Mouse (Mus musculus) forebrain, embryonic 14.5 days (tissue): ENCODE results near the gene Ext2. TPM values are rescaled to one million over a fixed set of nuclear protein-coding genes. Genes with fewer than 3 reads are reported as not detected.

Experiments
- ATAC-seq: fragments of 200-750 bp; cut with Nextera tagmentation; 2 replicates; pipeline ENCODE4 v1.8.0; 2017; ENCODE audit warnings: mild to moderate bottlenecking, moderate library complexity
- DNase-seq: peaks from one replicate; pipeline ENCODE4 v3.0.0-alpha.2; 2015; ENCODE audit warnings: low spot score
- H3K27ac ChIP-seq: fragments of 300-500 bp; sonication (generic); 2 replicates; pipeline ENCODE4 v1.5.1; 2014; ENCODE audit warnings: low read depth, mild to moderate bottlenecking, control low read depth, low read length, moderate library complexity
- H3K27me3 ChIP-seq: fragments of 300-500 bp; sonication (generic); replicated peaks from 2 replicates; pipeline ENCODE4 v1.6.1; 2014; ENCODE audit warnings: low read length, control low read depth, mixed read lengths; ENCODE audit not compliant: control insufficient read depth, insufficient read depth
- H3K36me3 ChIP-seq: fragments of 300-500 bp; sonication (generic); 2 replicates; pipeline ENCODE4 v1.6.1; 2014; ENCODE audit warnings: low read length, control low read depth; ENCODE audit not compliant: control insufficient read depth, insufficient read depth
- H3K4me1 ChIP-seq: fragments of 300-500 bp; sonication (generic); 2 replicates; pipeline ENCODE4 v1.6.1; 2014; ENCODE audit warnings: antibody characterized with exemption, low read length, control low read depth; ENCODE audit not compliant: control insufficient read depth, insufficient read depth
- H3K4me2 ChIP-seq: fragments of 300-500 bp; sonication (generic); 2 replicates; pipeline ENCODE4 v1.6.1; 2014; ENCODE audit warnings: mild to moderate bottlenecking, control low read depth, low read length
- H3K4me3 ChIP-seq: fragments of 300-500 bp; sonication (generic); 2 replicates; pipeline ENCODE4 v1.5.1; 2014; ENCODE audit warnings: low read depth, low read length, control low read depth
- H3K9ac ChIP-seq: fragments of 300-500 bp; sonication (generic); 2 replicates; pipeline ENCODE4 v1.6.1; 2014; ENCODE audit warnings: mild to moderate bottlenecking, low read length, control low read depth, moderate library complexity
- H3K9me3 ChIP-seq: fragments of 300-500 bp; sonication (generic); replicated peaks from 2 replicates; pipeline ENCODE4 v1.6.1; 2016; ENCODE audit warnings: low read length, control low read depth, mixed read lengths; ENCODE audit not compliant: control insufficient read depth
- WGBS: fragments of 180-500 bp; shearing (Covaris S2); extraction: QIAGEN DNeasy Blood & Tissue Kit; methylation state at CpG from one replicate; pipeline ENCODE4 v1.1.7; 2014; 5-methylcytosine and 5-hydroxymethylcytosine counted together
- polyA plus RNA-seq: library from polyadenylated mRNA; unstranded; fragments of >200 nt; fragmentation: Nextera tagmentation; extraction: Ambion mirVana; gene quantifications from 2 replicates; pipeline ENCODE4 v1.2.1, GENCODE M21; 2014

The Ext2 gene
- polyA plus RNA-seq, 1 experiment from 2014 or later: 53.1 TPM

- H3K4me1 ChIP-seq: no peaks in the 10 kb centered on the region
- no peak overlapping the region for H3K9ac ChIP-seq
- no peak overlapping the region for H3K4me2 ChIP-seq
- H3K27ac ChIP-seq: no peak overlapping the region
- WGBS: 90% methylated on average over 14 of the region's 14 CpGs
- no peak overlapping the region for H3K4me3 ChIP-seq
- H3K36me3 ChIP-seq: no peaks in the 10 kb centered on the region
- no peaks in the 10 kb centered on the region for H3K9me3 ChIP-seq
- H3K27me3 ChIP-seq: no peaks in the 10 kb centered on the region
- DNase-seq (no peak), ATAC-seq (no peak)
These were observed 145.1 kb downstream of the Ext2 start for GRCm38 (mm10) chr2:93677231-93677630.

- no peaks in the 10 kb centered on the region for H3K9me3 ChIP-seq
- H3K27ac ChIP-seq: no peak overlapping the region
- H3K4me1 ChIP-seq: no peaks in the 10 kb centered on the region
- WGBS: 54% methylated on average over 15 of the region's 15 CpGs
- no peak overlapping the region for H3K4me2 ChIP-seq
- H3K4me3 ChIP-seq: no peak overlapping the region
- H3K36me3 ChIP-seq: no peaks in the 10 kb centered on the region
- H3K9ac ChIP-seq: no peak overlapping the region
- ATAC-seq (no peak), DNase-seq (no peak)
- no peaks in the 10 kb centered on the region for H3K27me3 ChIP-seq
These were observed 150.7 kb downstream of the Ext2 start for GRCm38 (mm10) chr2:93671573-93672184.

GRCm38 (mm10) chr2:93666146-93666858, 156.1 kb downstream of the Ext2 start:
- Histone ChIP-seq H3K4me1 (no peaks in the 10 kb centered on the region), H3K36me3 (no peaks in the 10 kb centered on the region), H3K9ac (no peak overlapping the region), H3K27ac (no peak overlapping the region), H3K9me3 (no peaks in the 10 kb centered on the region), H3K4me3 (no peak overlapping the region), H3K27me3 (peaks cover 5% of the 10 kb centered on the region; the same call in 1 of the 2 replicates), H3K4me2 (no peak overlapping the region)
- 52% methylated on average over 3 of the region's 3 CpGs for WGBS
- no peak for ATAC-seq
- peak; percentile 60 for DNase-seq

- Histone ChIP-seq H3K27ac (no peak overlapping the region), H3K36me3 (no peaks in the 10 kb centered on the region), H3K4me2 (no peak overlapping the region), H3K9me3 (no peaks in the 10 kb centered on the region), H3K9ac (no peak overlapping the region), H3K4me3 (no peak overlapping the region), H3K4me1 (no peaks in the 10 kb centered on the region), H3K27me3 (peaks cover 5% of the 10 kb centered on the region; the same call in 1 of the 2 replicates)
- ATAC-seq (no peak), DNase-seq (no peak)
- 61% methylated on average over 5 of the region's 5 CpGs for WGBS
These were observed 156.9 kb downstream of the Ext2 start for GRCm38 (mm10) chr2:93665472-93665871.

GRCm38 (mm10) chr2:93662240-93662865, 160.0 kb downstream of the Ext2 start:
- no peak overlapping the region for H3K9ac ChIP-seq
- no peak overlapping the region for H3K27ac ChIP-seq
- no peak overlapping the region for H3K4me3 ChIP-seq
- no peak overlapping the region for H3K4me2 ChIP-seq
- WGBS: 9% methylated on average over 16 of the region's 16 CpGs
- no peaks in the 10 kb centered on the region for H3K9me3 ChIP-seq
- H3K36me3 ChIP-seq: no peaks in the 10 kb centered on the region
- no peaks in the 10 kb centered on the region for H3K4me1 ChIP-seq
- ATAC-seq (no peak), DNase-seq (no peak)
- peaks cover 5% of the 10 kb centered on the region; the same call in 1 of the 2 replicates for H3K27me3 ChIP-seq

- DNase-seq (no peak), ATAC-seq (no peak)
- Histone ChIP-seq H3K4me1 (no peaks in the 10 kb centered on the region), H3K9ac (no peak overlapping the region), H3K27ac (no peak overlapping the region), H3K4me2 (no peak overlapping the region), H3K36me3 (no peaks in the 10 kb centered on the region), H3K4me3 (no peak overlapping the region), H3K27me3 (peaks cover 5% of the 10 kb centered on the region; the same call in 1 of the 2 replicates), H3K9me3 (no peaks in the 10 kb centered on the region)
- WGBS: 81% methylated on average over 6 of the region's 6 CpGs
These were observed 161.3 kb downstream of the Ext2 start for GRCm38 (mm10) chr2:93661096-93661495.

- WGBS: 74% methylated on average over 6 of the region's 6 CpGs
- no peak for DNase-seq
- H3K27me3 ChIP-seq: peaks cover 5% of the 10 kb centered on the region; the same call in 1 of the 2 replicates
These were observed 162.6 kb downstream of the Ext2 start for GRCm38 (mm10) chr2:93659705-93660308.

GRCm38 (mm10) chr2:93659004-93659403, 163.4 kb downstream of the Ext2 start:
- peaks cover 5% of the 10 kb centered on the region; the same call in 1 of the 2 replicates for H3K27me3 ChIP-seq
- H3K4me3 ChIP-seq: no peak overlapping the region
- no peaks in the 10 kb centered on the region for H3K4me1 ChIP-seq
- H3K27ac ChIP-seq: no peak overlapping the region
- H3K4me2 ChIP-seq: no peak overlapping the region
- DNase-seq (peak; percentile 62), ATAC-seq (no peak)
- WGBS: 32% methylated on average over 3 of the region's 3 CpGs
- H3K36me3 ChIP-seq: no peaks in the 10 kb centered on the region
- H3K9ac ChIP-seq: no peak overlapping the region
- no peaks in the 10 kb centered on the region for H3K9me3 ChIP-seq

More at GRCm38 (mm10) chr2:93659705-93660308, 162.6 kb downstream of the Ext2 start:
- no peak for ATAC-seq
- H3K27ac ChIP-seq: no peak overlapping the region
- no peak overlapping the region for H3K4me2 ChIP-seq
- H3K9ac ChIP-seq: no peak overlapping the region
- no peaks in the 10 kb centered on the region for H3K4me1 ChIP-seq
- no peak overlapping the region for H3K4me3 ChIP-seq
- no peaks in the 10 kb centered on the region for H3K36me3 ChIP-seq
- no peaks in the 10 kb centered on the region for H3K9me3 ChIP-seq
